Mouse (Mus musculus) myocyte (in vitro differentiated cells): ENCODE data around the gene Krt7. TPM values are rescaled to one million over a fixed set of nuclear protein-coding genes. Genes with fewer than 3 reads are reported as not detected.

Source experiments
- H3K27me3 ChIP-seq: one replicate; pipeline ENCODE4 v1.6.1; 2011; ENCODE audit not compliant: control insufficient read depth, insufficient read depth, insufficient read length
- H3K36me3 ChIP-seq: one replicate; pipeline ENCODE4 v1.6.1; 2011; ENCODE audit not compliant: control insufficient read depth, insufficient read depth
- H3K4me2 ChIP-seq: one replicate; pipeline ENCODE4 v1.6.1; 2011; ENCODE audit warnings: low read depth, control low read depth
- H3K4me3 ChIP-seq: one replicate; pipeline ENCODE4 v1.5.1; 2011; ENCODE audit warnings: mild to moderate bottlenecking, control low read depth, moderate library complexity
- H3K79me2 ChIP-seq: one replicate; pipeline ENCODE4 v1.6.1; 2011; ENCODE audit not compliant: control insufficient read depth, insufficient read depth
- H3ac ChIP-seq: one replicate; pipeline ENCODE4 v1.6.1; 2011; ENCODE audit not compliant: control insufficient read depth, insufficient read length
- CEBPB ChIP-seq: IDR thresholded peaks from 2 replicates; pipeline ENCODE4 v1.6.1; 2011; ENCODE audit warnings: mild to moderate bottlenecking, moderate library complexity; ENCODE audit not compliant: poor library complexity, insufficient read depth, severe bottlenecking
- E2F4 ChIP-seq: IDR thresholded peaks from one replicate; pipeline ENCODE4 v1.6.1; 2011; ENCODE audit warnings: mild to moderate bottlenecking, control low read depth, moderate library complexity; ENCODE audit not compliant: insufficient read depth
- MAX ChIP-seq: IDR thresholded peaks from one replicate; pipeline ENCODE4 v1.6.1; 2011; ENCODE audit warnings: low read depth, mild to moderate bottlenecking, control low read depth
- MYOD1 ChIP-seq, 3 experiments: IDR thresholded peaks; one replicate each; pipeline ENCODE4 v1.6.1; 2011; ENCODE audit warnings: control low read depth in 2 of 3, low read depth in 2 of 3, mild to moderate bottlenecking in 2 of 3, moderate library complexity in 1 of 3; ENCODE audit not compliant: insufficient read length in 2 of 3, control insufficient read depth in 1 of 3
- MYOG ChIP-seq, 3 experiments: IDR thresholded peaks; one replicate each; pipeline ENCODE4 v1.6.1; 2011; ENCODE audit warnings: control low read depth in 2 of 3, low read depth in 2 of 3, mild to moderate bottlenecking in 2 of 3; ENCODE audit not compliant: insufficient read length in 2 of 3, control insufficient read depth in 1 of 3, insufficient read depth in 1 of 3
- POLR2A ChIP-seq: IDR thresholded peaks from one replicate; pipeline ENCODE4 v1.6.1; 2011; ENCODE audit warnings: low read depth, mild to moderate bottlenecking, control low read depth, moderate library complexity; ENCODE audit not compliant: insufficient read length
- POLR2AphosphoS2 ChIP-seq: IDR thresholded peaks from one replicate; pipeline ENCODE4 v1.6.1; 2011; ENCODE audit warnings: low read depth, control low read depth; ENCODE audit not compliant: insufficient read length
- REST ChIP-seq: IDR thresholded peaks from one replicate; pipeline ENCODE4 v1.6.1; 2011; ENCODE audit warnings: mild to moderate bottlenecking, control low read depth, moderate library complexity; ENCODE audit not compliant: insufficient read depth, insufficient read length
- SRF ChIP-seq: IDR thresholded peaks from one replicate; pipeline ENCODE4 v1.6.1; 2011; ENCODE audit warnings: low read depth; ENCODE audit not compliant: control insufficient read depth, insufficient read length
- TCF12 ChIP-seq: IDR thresholded peaks from one replicate; pipeline ENCODE4 v1.6.1; 2011; ENCODE audit warnings: mild to moderate bottlenecking, control low read depth; ENCODE audit not compliant: poor library complexity, insufficient read depth, severe bottlenecking
- TCF3 ChIP-seq: IDR thresholded peaks from one replicate; pipeline ENCODE4 v1.6.1; 2011; ENCODE audit warnings: low read depth, control low read depth; ENCODE audit not compliant: insufficient read length
- USF1 ChIP-seq: IDR thresholded peaks from one replicate; pipeline ENCODE4 v1.6.1; 2011; ENCODE audit warnings: low read depth, mild to moderate bottlenecking, control low read depth, moderate library complexity
- polyA plus RNA-seq: library from polyadenylated mRNA; unstranded; fragments of >200 nt; fragmentation: generic; extraction: Trizol; gene quantifications from one replicate; pipeline ENCODE4 v1.2.1, GENCODE M21; 2012; ENCODE audit warnings: missing spikeins

The Krt7 gene
- polyA plus RNA-seq, 1 experiment = 0.04 TPM

DNA sequence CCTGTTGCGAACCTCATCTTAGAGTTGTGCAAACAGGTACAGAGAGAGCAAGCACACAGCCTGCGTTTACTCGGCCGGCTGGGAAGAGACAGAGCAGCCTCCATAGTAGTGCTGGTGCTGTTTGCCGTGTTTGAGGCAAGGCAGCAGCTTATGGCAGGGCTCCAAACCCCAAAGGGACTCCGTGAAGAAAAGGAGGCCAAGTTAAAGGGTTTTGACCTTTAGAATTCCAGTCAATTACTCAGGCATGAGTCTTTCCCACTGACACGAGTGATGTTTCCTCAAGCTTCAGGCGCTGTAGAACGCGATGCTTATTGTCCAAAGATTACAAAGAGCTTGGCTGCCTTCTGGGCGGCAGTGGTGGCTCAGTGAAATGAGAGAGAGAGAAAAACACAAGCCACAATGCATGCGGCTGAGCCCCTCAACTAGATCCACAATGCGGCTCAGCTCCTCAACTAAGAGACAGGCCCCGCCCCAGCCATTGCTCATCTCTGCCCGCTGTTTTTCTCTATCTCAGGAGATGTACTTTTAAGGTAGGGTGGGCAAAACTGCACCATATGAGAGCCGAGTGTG, 47.6 kb downstream of the Krt7 start:
- no peak overlapping the region for H3K4me2 ChIP-seq
- TF ChIP-seq MYOG (IDR thresholded peaks at IDR 0.05; ENCODE audit: control insufficient read depth in 1 of 3, insufficient read depth in 1 of 3, insufficient read length in 2 of 3, low read depth in 2 of 3) (no peak), TCF12 (no peak), REST (no peak), POLR2AphosphoS2 (no peak), USF1 (no peak), SRF (no peak), E2F4 (no peak), POLR2A (no peak), TCF3 (no peak)
- H3K36me3 ChIP-seq = no peaks in the 10 kb centered on the region
- H3K27me3 ChIP-seq = peaks cover 23% of the 10 kb centered on the region
- no peak overlapping the region for H3K4me3 ChIP-seq
- no peaks in the 10 kb centered on the region for H3K79me2 ChIP-seq
- no peak overlapping the region for H3ac ChIP-seq

DNA sequence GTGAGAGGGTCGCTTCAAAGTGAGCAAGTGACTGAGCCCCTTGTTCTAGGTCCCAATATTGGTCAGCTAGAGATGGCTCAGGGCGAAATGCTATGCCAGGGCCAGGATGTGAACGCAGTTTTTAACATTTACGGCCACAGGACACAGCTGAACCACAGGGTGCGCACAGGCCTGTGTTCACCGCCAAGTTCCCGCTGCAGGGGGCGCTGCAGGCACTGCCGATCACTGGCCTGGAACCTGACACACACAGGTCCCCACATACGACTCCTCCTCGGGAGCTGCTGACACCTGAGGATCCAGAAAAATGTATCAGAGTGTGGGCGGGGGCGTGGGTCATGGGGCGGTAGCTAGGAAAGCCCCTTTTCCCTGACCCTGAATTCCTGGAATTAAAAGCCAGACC, 48.4 kb downstream of the Krt7 start:
- H3K4me3 ChIP-seq = no peak overlapping the region
- H3K79me2 ChIP-seq = no peaks in the 10 kb centered on the region

DNA sequence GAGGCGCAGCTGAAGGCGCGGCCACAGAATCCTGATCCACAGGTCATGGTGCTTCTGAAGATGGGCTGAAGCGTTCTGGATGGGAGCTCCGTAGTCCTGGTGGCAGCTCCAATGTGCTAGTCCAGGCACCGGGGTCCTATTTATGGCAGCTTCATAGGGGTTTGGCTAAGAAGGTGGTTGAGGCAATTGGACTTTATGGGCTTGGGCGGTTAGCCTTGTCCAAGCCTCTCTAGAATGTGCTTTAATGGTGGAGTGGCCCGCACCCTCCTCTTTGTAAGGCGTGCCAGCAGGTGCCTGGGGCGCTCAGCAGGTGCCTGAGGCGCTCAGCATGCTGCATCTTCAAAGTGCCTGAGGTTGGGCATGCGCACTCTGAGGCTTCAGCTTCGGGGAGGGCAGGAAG, 52.8 kb downstream of the Krt7 start, which contains the start of gene Krt81:
Gene Krt81, minus strand, starts transcription at position 101 of the 400 bp plus-strand sequence.
- Histone ChIP-seq H3K27me3 (peaks cover 34% of the 10 kb centered on the region), H3K79me2 (no peaks in the 10 kb centered on the region), H3ac (no peak within 1 kb of the TSS), H3K36me3 (no peaks in the 10 kb centered on the region), H3K4me2 (no peak within 1 kb of the TSS), H3K4me3 (no peak within 1 kb of the TSS)
- TF ChIP-seq MYOD1 (IDR thresholded peaks at IDR 0.05; ENCODE audit: control insufficient read depth in 1 of 3, insufficient read length in 2 of 3, low read depth in 2 of 3) = no peak
- TF ChIP-seq MAX = no peak
- no peak for TF ChIP-seq TCF12
- TF ChIP-seq POLR2AphosphoS2 = no peak
- TF ChIP-seq USF1 = no peak
- no peak for TF ChIP-seq REST
- no peak for TF ChIP-seq MYOG (IDR thresholded peaks at IDR 0.05; ENCODE audit: control insufficient read depth in 1 of 3, insufficient read depth in 1 of 3, insufficient read length in 2 of 3, low read depth in 2 of 3)
- no peak for TF ChIP-seq TCF3
- TF ChIP-seq POLR2A = no peak

More for the DNA sequence above, 48.4 kb downstream of the Krt7 start:
- H3K36me3 ChIP-seq = no peaks in the 10 kb centered on the region
- H3ac ChIP-seq = no peak overlapping the region
- peaks cover 28% of the 10 kb centered on the region for H3K27me3 ChIP-seq
- H3K4me2 ChIP-seq = no peak overlapping the region
- TF ChIP-seq USF1 (no peak), MYOD1 (IDR thresholded peaks at IDR 0.05; ENCODE audit: control insufficient read depth in 1 of 3, insufficient read length in 2 of 3, low read depth in 2 of 3) (no peak), SRF (no peak), POLR2A (no peak), TCF12 (no peak), E2F4 (no peak), REST (no peak), MYOG (IDR thresholded peaks at IDR 0.05; ENCODE audit: control insufficient read depth in 1 of 3, insufficient read depth in 1 of 3, insufficient read length in 2 of 3, low read depth in 2 of 3) (no peak)

DNA sequence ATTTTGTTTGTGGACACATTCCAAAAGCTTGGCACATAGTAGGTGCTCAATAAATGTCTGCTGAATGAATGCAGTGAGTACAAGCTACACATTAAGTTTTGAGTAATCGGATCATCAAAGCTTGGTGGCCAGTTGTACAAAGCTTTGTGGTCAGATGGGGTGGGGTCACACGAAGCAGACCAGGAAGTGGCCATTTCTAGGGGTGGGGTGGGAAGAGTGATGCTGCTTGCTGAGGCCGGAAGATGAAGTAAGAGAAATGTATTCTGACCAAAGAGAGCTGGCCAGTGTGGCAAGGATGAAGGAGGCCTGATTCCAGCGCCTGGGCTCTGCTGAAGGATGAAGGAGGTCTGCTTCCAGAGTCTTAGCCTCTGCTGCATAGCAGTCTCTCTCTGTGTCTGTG, 58.2 kb downstream of the Krt7 start:
- no peak for TF ChIP-seq SRF
- no peak for TF ChIP-seq MYOG (IDR thresholded peaks at IDR 0.05; ENCODE audit: control insufficient read depth in 1 of 3, insufficient read depth in 1 of 3, insufficient read length in 2 of 3, low read depth in 2 of 3)
- TF ChIP-seq REST = no peak
- no peak for TF ChIP-seq POLR2A
- no peak for TF ChIP-seq POLR2AphosphoS2
- no peak for TF ChIP-seq E2F4
- TF ChIP-seq TCF3 = no peak
- no peak for TF ChIP-seq USF1
- TF ChIP-seq TCF12 = no peak
- no peak for TF ChIP-seq MYOD1 (IDR thresholded peaks at IDR 0.05; ENCODE audit: control insufficient read depth in 1 of 3, insufficient read length in 2 of 3, low read depth in 2 of 3)
- no peak for TF ChIP-seq CEBPB
- no peak for TF ChIP-seq MAX
- no peak overlapping the region for H3K4me2 ChIP-seq
- no peaks in the 10 kb centered on the region for H3K79me2 ChIP-seq
- H3K27me3 ChIP-seq = peaks cover 6% of the 10 kb centered on the region
- H3K4me3 ChIP-seq = no peak overlapping the region
- H3K36me3 ChIP-seq = no peaks in the 10 kb centered on the region
- H3ac ChIP-seq = no peak overlapping the region

DNA sequence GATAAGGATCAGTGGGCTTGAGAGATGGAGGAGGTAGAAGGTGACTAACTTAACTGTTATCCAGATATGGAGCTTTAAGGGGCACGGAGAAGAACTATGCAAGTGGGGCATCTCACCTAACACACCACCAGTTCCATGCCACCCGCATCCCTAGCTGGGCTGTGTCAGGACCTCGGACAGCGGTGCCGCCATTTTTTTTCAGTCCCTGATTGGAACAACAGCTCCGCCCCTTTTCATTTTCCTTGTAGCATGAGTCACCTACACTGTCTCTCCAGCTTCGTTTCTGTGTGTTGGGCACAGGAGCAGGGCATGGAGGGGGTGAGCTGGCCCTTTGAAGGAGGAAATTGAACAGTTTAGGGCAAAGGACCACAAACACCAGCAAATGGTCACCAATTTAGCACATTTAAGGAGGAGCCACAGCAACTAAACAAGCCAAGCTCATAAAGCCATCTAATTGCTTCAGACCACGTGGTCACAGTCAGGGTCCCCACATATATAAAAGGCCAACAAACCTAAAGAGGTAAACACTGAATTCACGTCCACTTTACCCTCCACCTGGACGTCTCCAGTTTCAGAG, 62.2 kb downstream of the Krt7 start, which contains the start of gene Krt86:
Gene Krt86, plus strand, starts transcription at position 527 of the 577 bp plus-strand sequence.
- TF ChIP-seq USF1 (no peak), TCF12 (no peak), MYOG (IDR thresholded peaks at IDR 0.05; ENCODE audit: control insufficient read depth in 1 of 3, insufficient read depth in 1 of 3, insufficient read length in 2 of 3, low read depth in 2 of 3) (no peak), REST (peak; percentile 94), TCF3 (no peak), MAX (no peak)
- H3K36me3 ChIP-seq = no peaks in the 10 kb centered on the region
- no peak within 1 kb of the TSS for H3K4me3 ChIP-seq
- no peak within 1 kb of the TSS for H3ac ChIP-seq
- H3K27me3 ChIP-seq = no peaks in the 10 kb centered on the region
- no peak within 1 kb of the TSS for H3K4me2 ChIP-seq
- no peaks in the 10 kb centered on the region for H3K79me2 ChIP-seq
